Mouse (Mus musculus): ENCODE measurements at regions not wholly inside any gene's neighbourhood (a gene's known extent, or its start where the extent isn't known, plus 50 kb on each side); places are given as distances from the start of the nearest gene placed in this dataset.

Small RNA genes lying in the stretch of these regions (microRNA-seq; reads per million reads assigned to microRNA genes)
- 0 reads per million in 2 experiments for gene Gm44338

Measured in heart, adult 18-20 months (tissue).